Mouse (Mus musculus) lung, postnatal 0 days (tissue): ENCODE data around the gene Sap25. TPM values are rescaled to one million over a fixed set of nuclear protein-coding genes. Genes with fewer than 3 reads are reported as not detected.

Source experiments
- ATAC-seq: fragments of 200-750 bp; cut with Nextera tagmentation; 2 replicates; pipeline ENCODE4 v1.8.0; 2017; ENCODE audit warnings: moderate library complexity
- DNase-seq: peaks from one replicate; pipeline ENCODE4 v3.0.0-alpha.2; 2016; ENCODE audit warnings: low spot score
- H3K27ac ChIP-seq: fragments of 300-500 bp; sonication (generic); 2 replicates; pipeline ENCODE4 v1.5.1; 2014; ENCODE audit warnings: antibody characterized with exemption, mild to moderate bottlenecking, low read length, mixed read lengths
- H3K27me3 ChIP-seq: fragments of 300-500 bp; sonication (generic); replicated peaks from 2 replicates; pipeline ENCODE4 v1.6.1; 2014; ENCODE audit warnings: low read length, mixed read lengths; ENCODE audit not compliant: insufficient read depth
- H3K36me3 ChIP-seq: fragments of 300-500 bp; sonication (generic); 2 replicates; pipeline ENCODE4 v1.6.1; 2014; ENCODE audit warnings: low read length, mixed read lengths; ENCODE audit not compliant: insufficient read depth
- H3K4me1 ChIP-seq: fragments of 300-500 bp; sonication (generic); 2 replicates; pipeline ENCODE4 v1.6.1; 2014; ENCODE audit warnings: antibody characterized with exemption, low read depth, low read length, mixed read lengths; ENCODE audit not compliant: insufficient read depth
- H3K4me2 ChIP-seq: fragments of 300-500 bp; sonication (generic); replicated peaks from 2 replicates; pipeline ENCODE4 v1.6.1; 2014; ENCODE audit warnings: low read depth, mild to moderate bottlenecking, low read length, moderate library complexity, mixed read lengths
- H3K4me3 ChIP-seq: fragments of 300-500 bp; sonication (generic); 2 replicates; pipeline ENCODE4 v1.5.1; 2014; ENCODE audit warnings: low read depth, low read length
- H3K9ac ChIP-seq: fragments of 300-500 bp; sonication (generic); replicated peaks from 2 replicates; pipeline ENCODE4 v1.6.1; 2014; ENCODE audit warnings: low read depth, mild to moderate bottlenecking
- H3K9me3 ChIP-seq: fragments of 300-500 bp; sonication (generic); 2 replicates; pipeline ENCODE4 v1.6.1; 2016; ENCODE audit warnings: low read length, mixed read lengths
- CTCF ChIP-seq: IDR thresholded peaks from 2 replicates; pipeline ENCODE4 v1.5.1; 2016; ENCODE audit warnings: antibody characterized with exemption, mild to moderate bottlenecking
- EP300 ChIP-seq: IDR thresholded peaks from 2 replicates; pipeline ENCODE4 v1.6.1; 2016; ENCODE audit warnings: antibody characterized with exemption, mild to moderate bottlenecking, control low read depth
- WGBS: fragments of 180-500 bp; shearing (Covaris S2); extraction: QIAGEN DNeasy Blood & Tissue Kit; methylation state at CpG from one replicate; pipeline ENCODE4 v1.1.7; 2014; 5-methylcytosine and 5-hydroxymethylcytosine counted together
- polyA plus RNA-seq: library from polyadenylated mRNA; unstranded; fragments of >200 nt; fragmentation: Nextera tagmentation; extraction: Ambion mirVana; gene quantifications from 2 replicates; pipeline ENCODE4 v1.2.1, GENCODE M21; 2015

Gene Sap25
- polyA plus RNA-seq, 1 experiment from 2014 or later: 12.3 TPM

- no peak for TF ChIP-seq CTCF
- TF ChIP-seq EP300: no peak
- Histone ChIP-seq H3K9me3 (no peaks in the 10 kb centered on the region), H3K36me3 (peaks cover 15% of the 10 kb centered on the region; the same call in 1 of the 2 replicates), H3K4me3 (no peak overlapping the region), H3K9ac (no peak overlapping the region), H3K27ac (no peak overlapping the region), H3K4me1 (peaks cover 5% of the 10 kb centered on the region), H3K4me2 (no peak overlapping the region), H3K27me3 (0 out of 2 replicates have a peak, but pooled peaks cover 8% of the 10 kb centered on the region)
- DNase-seq: no peak
- 52% methylated on average over 19 of the region's 19 CpGs for WGBS
- no peak for ATAC-seq
Measured at GRCm38 (mm10) chr5:137644484-137644883, 3.4 kb downstream of the Sap25 start.

DNA sequence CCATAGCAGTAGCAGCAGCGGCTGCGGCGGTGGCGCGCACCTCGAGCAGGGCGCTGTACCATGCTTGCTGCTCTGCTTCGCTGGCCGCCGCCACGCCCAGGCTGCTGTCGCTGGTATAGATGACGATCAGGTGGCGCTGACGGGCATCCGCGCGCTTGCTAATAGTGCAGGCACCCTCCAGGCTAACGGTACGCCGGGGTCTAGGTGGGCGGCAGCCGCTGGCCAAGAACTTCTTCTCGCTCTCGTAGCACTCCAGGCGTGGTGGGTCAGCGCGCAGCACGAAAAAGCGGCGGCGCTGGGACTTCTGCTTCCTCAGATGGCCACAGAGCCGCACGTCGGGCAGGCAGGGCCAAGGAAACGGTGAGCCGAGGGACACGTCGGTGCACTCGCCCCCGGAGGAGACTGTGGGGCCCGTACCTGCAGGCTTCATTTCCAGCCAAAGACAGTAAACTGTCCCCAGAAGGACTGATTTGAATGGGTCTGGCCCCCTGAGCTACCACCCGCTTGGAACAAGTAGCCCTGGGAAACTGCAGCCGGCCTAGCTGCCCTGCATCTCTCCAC lies 4.0 kb downstream of the Sap25 start:
- H3K4me1 ChIP-seq: peaks cover 11% of the 10 kb centered on the region
- H3K9ac ChIP-seq: no peak overlapping the region
- no peak overlapping the region for H3K27ac ChIP-seq
- H3K4me2 ChIP-seq: peak overlapping the region; percentile 52
- H3K9me3 ChIP-seq: no peaks in the 10 kb centered on the region
- 0 out of 2 replicates have a peak, but pooled peaks cover 8% of the 10 kb centered on the region for H3K27me3 ChIP-seq
- H3K4me3 ChIP-seq: peak overlapping the region; percentile 28; the same call in 1 of the 2 replicates
- 0 out of 2 replicates have a peak, but pooled peaks have one; percentile 11 for TF ChIP-seq CTCF
- no peak for TF ChIP-seq EP300
- DNase-seq (peak; percentile 17), ATAC-seq (no peak)
- 4% methylated on average over 44 of the region's 44 CpGs for WGBS
- peaks cover 11% of the 10 kb centered on the region; the same call in 1 of the 2 replicates for H3K36me3 ChIP-seq

GRCm38 (mm10) chr5:137645652-137646091 lies 4.5 kb downstream of the Sap25 start, which contains the start of gene Irs3:
TSS of gene Irs3 (minus strand) at chr5:137645714.
- H3K4me1 ChIP-seq: peaks cover 11% of the 10 kb centered on the region
- peaks cover 7% of the 10 kb centered on the region; the same call in 1 of the 2 replicates for H3K36me3 ChIP-seq
- DNase-seq (peak; percentile 56), ATAC-seq (peak; percentile 44)
- 28% methylated on average over 11 of the region's 11 CpGs for WGBS
- peak within 1 kb of the TSS; percentile 52 for H3K4me2 ChIP-seq
- no peak within 1 kb of the TSS for H3K27ac ChIP-seq
- H3K27me3 ChIP-seq: 0 out of 2 replicates have a peak, but pooled peaks cover 8% of the 10 kb centered on the region
- H3K4me3 ChIP-seq: peak within 1 kb of the TSS; percentile 28; the same call in 1 of the 2 replicates
- no peaks in the 10 kb centered on the region for H3K9me3 ChIP-seq
- H3K9ac ChIP-seq: no peak within 1 kb of the TSS
- TF ChIP-seq EP300 (no peak), CTCF (no peak)

GRCm38 (mm10) chr5:137647827-137648601 lies 6.9 kb downstream of the Sap25 start:
- Histone ChIP-seq H3K4me1 (peaks cover 11% of the 10 kb centered on the region), H3K4me2 (no peak overlapping the region), H3K9me3 (no peaks in the 10 kb centered on the region), H3K9ac (no peak overlapping the region), H3K36me3 (no peaks in the 10 kb centered on the region), H3K27ac (no peak overlapping the region), H3K4me3 (no peak overlapping the region), H3K27me3 (0 out of 2 replicates have a peak, but pooled peaks cover 8% of the 10 kb centered on the region)
- TF ChIP-seq EP300 (no peak), CTCF (no peak)
- 40% methylated on average over 9 of the region's 9 CpGs for whole genome bisulfite sequencing
- DNase-seq (peak; percentile 20), ATAC-seq (no peak)

- Histone ChIP-seq H3K9ac (no peak overlapping the region), H3K4me1 (peaks cover 11% of the 10 kb centered on the region), H3K27ac (no peak overlapping the region), H3K4me2 (no peak overlapping the region), H3K27me3 (0 out of 2 replicates have a peak, but pooled peaks cover 3% of the 10 kb centered on the region), H3K9me3 (no peaks in the 10 kb centered on the region), H3K4me3 (no peak overlapping the region), H3K36me3 (no peaks in the 10 kb centered on the region)
- TF ChIP-seq EP300 (no peak), CTCF (no peak)
- 30% methylated on average over 4 of the region's 4 CpGs for WGBS
- no peak for ATAC-seq
- DNase-seq: no peak
Measured at GRCm38 (mm10) chr5:137649251-137649650, 8.1 kb downstream of the Sap25 start.
